Mouse (Mus musculus): Measurements from ENCODE around the gene Os9. TPM values are rescaled to one million over a fixed set of nuclear protein-coding genes. Genes with fewer than 3 reads are reported as not detected.
A peak's percentile ranks its signal among the peaks of the same experiment; 100 is the strongest.
"Not testable (repeated sequence)": the region's sequence is repeated elsewhere in the genome, so short reads cannot be mapped to it uniquely, and the experiment has no call there.

Os9 gene
- 100 to 1,000 TPM; 106 to 112 TPM for total RNA-seq (2021)

- peak; percentile 95 to 99 for DNase-seq (ENCODE audit: low spot score in 2 of 2)
- intact Hi-C loops (cut with DNase I): no loop called here
These were observed at the start of gene Os9 for GRCm38 (mm10) chr10:127121066-127121477. TSS of gene Os9 (minus strand) at chr10:127121131.

DNA sequence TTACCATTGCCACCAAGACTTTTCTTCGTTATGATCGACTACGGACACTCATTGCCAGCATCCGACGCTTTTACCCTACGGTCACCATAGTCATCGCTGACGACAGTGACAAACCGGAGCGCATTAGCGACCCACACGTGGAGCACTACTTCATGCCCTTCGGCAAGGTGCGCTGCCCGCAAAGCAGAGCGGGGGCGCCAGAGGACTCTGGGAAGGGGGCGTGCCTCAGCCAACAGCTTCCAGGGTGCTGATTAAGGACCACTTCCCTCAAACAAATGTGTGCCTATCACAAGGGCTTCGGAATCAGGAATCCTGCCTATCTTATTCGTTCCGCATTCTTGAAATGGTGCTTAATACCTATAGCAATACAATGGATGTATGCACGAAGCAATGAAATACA is 49.1 kb upstream of the Os9 start:
- no peak for DNase-seq (ENCODE audit: low spot score in 2 of 2)
- intact Hi-C loops (cut with DNase I): no loop called here

- DNase-seq (ENCODE audit: low spot score in 2 of 2): no peak
- intact Hi-C loops (cut with DNase I): loop anchor here (5.0 kb wide), 1 partner anchor 90 kb away; the partner anchor contains the start of gene Agap2
These were observed 46.8 kb upstream of the Os9 start for GRCm38 (mm10) chr10:127167614-127168192.

GRCm38 (mm10) chr10:127166771-127167613 is 46.1 kb upstream of the Os9 start:
- DNase-seq (ENCODE audit: low spot score in 2 of 2): no peak
- intact Hi-C loops (cut with DNase I): loop anchor here (5.0 kb wide), 1 partner anchor 90 kb away; the partner anchor contains the start of gene Agap2

DNA sequence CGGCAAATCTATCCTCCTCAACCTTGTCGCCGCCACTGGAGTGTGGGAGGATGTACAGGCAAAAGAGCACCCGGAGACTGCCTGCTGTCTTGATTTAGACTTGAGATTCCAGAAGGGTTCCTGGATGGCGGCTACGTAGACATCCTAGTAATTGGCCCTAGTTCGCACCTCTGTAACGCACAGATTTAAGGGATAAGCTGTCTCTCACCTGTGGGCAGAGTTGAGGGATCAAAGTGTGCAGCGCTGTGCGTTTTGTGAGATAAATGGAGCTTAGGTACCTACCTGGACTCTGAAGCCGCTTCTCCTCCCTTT is 45.4 kb upstream of the Os9 start:
- DNase-seq (ENCODE audit: low spot score in 2 of 2): no peak
- intact Hi-C loops (cut with DNase I): loop anchor here (5.0 kb wide), 1 partner anchor 89 kb away; the partner anchor contains the start of gene Agap2

GRCm38 (mm10) chr10:127165654-127166403 is 44.9 kb upstream of the Os9 start:
- DNase-seq (ENCODE audit: low spot score in 2 of 2): peak; percentile 48 to 63
- intact Hi-C loops (cut with DNase I): loop anchor here (1.0 to 5.0 kb wide), 2 partner anchors 43 to 89 kb away; partner anchors contain the start of gene Agap2

GRCm38 (mm10) chr10:127165354-127165653 is 44.4 kb upstream of the Os9 start:
- no peak for DNase-seq (ENCODE audit: low spot score in 2 of 2)
- intact Hi-C loops (cut with DNase I): loop anchor here (1.0 to 5.0 kb wide), 2 partner anchors 42 to 88 kb away; partner anchors contain the start of gene Agap2

DNA sequence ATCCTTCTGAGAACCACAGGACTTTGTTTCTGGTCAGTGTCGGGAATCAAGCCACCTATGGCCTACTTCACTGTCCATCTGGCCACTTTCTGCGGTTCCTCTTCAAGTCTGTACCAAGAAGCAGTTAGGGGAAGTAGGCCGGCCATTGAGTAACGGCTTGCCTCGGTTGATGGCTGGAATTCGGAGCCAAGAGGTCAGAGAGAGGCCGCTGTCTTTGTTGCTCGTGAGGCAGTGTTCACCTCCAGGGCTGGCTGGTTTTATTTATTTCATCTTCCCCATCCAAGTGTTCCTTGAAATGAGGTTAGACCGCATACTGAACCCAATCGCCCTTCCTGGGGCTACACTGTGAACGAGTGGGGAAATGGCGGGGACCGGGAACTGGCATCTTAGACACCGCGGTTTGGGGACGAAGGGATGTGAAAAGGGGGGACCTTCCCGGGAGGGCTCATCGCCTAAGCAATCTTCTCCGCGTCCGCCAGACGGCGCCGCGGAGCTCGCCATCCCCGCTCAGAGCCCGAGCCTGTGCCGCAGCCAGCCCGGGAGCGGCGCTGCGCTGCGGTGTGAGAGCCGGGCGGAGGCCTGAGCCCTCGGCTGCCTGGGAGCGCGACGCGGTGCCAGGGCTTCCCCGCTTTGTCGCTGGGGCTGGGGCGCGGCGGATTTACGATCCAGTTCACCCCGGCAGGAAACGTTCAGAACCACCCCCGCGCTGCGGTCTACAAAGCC is 43.9 kb upstream of the Os9 start, which contains the start of gene B4galnt1:
TSS of gene B4galnt1 (plus strand) at position 595 of the 723 bp plus-strand sequence.
- peak; percentile 76 to 84 for DNase-seq (ENCODE audit: low spot score in 2 of 2)
- intact Hi-C loops (cut with DNase I): loop anchor here (1.0 to 5.0 kb wide), 2 partner anchors 41 to 87 kb away; partner anchors contain the start of gene Agap2

DNA sequence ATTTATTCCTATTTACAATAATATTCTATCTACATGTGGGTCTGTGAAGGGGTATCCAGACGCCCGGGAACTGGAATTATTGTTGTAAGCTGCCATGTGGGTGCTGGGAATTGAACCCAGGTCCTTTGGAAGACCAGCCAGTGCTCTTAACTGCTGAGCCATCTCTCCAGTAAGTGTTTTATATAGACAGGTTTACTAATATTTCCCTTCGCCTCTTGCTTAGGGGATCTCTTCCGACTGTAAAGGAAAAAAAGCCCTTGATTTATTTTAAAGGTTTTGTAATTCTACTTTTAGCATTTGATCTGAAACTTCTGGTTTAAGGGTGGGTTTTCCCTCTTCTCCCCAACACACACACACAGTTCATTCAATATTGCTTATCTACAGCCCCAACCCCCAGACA is 43.3 kb upstream of the Os9 start:
- DNase-seq (ENCODE audit: low spot score in 2 of 2): no peak
- intact Hi-C loops (cut with DNase I): no loop called here

DNA sequence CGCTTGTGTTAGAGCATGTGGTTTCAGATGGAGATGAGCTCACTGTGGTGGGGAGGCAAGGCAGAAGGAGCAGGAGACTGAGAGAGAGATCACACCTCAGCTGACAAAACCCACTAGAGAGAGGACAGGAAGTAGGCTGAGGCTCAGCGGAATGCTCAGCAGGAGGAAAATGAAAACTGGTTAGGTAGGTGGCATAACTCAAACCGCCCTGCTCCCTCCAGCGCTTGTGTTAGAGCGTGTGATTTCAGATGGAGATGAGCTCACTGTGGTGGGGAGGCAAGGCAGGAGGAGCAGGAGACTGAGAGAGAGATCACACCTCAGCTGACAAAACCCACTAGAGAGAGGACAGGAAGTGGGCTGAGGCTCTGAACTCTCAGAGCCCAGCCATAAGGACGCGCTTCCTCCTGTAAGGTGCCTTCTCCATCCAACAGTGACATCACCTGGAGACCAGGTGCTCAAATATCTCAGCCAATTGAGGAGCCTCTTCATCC is 41.9 kb upstream of the Os9 start:
- intact Hi-C loops (cut with DNase I): not testable (repeated sequence)

GRCm38 (mm10) chr10:127160728-127161127 is 39.8 kb upstream of the Os9 start:
- intact Hi-C loops (cut with DNase I): no loop called here
- DNase-seq (ENCODE audit: low spot score in 2 of 2): no peak

More for the DNA sequence above, 41.9 kb upstream of the Os9 start:
- peak in 1 of 2 experiments; percentile 77 for DNase-seq (ENCODE audit: low spot score in 2 of 2)

- peak; percentile 42 to 80 for DNase-seq (ENCODE audit: low spot score in 2 of 2)
- intact Hi-C loops (cut with DNase I): no loop called here
These were observed 39.1 kb upstream of the Os9 start for GRCm38 (mm10) chr10:127160081-127160480.

- DNase-seq (ENCODE audit: low spot score in 2 of 2): no peak
- intact Hi-C loops (cut with DNase I): no loop called here
These were observed 37.5 kb upstream of the Os9 start for GRCm38 (mm10) chr10:127158471-127158870.

- DNase-seq (ENCODE audit: low spot score in 2 of 2): no peak
- intact Hi-C loops (cut with DNase I): no loop called here
These were observed 35.6 kb upstream of the Os9 start for GRCm38 (mm10) chr10:127156511-127156910.

- DNase-seq (ENCODE audit: low spot score in 2 of 2): no peak
- intact Hi-C loops (cut with DNase I): no loop called here
These were observed 35.2 kb upstream of the Os9 start for GRCm38 (mm10) chr10:127156089-127156488.

DNA sequence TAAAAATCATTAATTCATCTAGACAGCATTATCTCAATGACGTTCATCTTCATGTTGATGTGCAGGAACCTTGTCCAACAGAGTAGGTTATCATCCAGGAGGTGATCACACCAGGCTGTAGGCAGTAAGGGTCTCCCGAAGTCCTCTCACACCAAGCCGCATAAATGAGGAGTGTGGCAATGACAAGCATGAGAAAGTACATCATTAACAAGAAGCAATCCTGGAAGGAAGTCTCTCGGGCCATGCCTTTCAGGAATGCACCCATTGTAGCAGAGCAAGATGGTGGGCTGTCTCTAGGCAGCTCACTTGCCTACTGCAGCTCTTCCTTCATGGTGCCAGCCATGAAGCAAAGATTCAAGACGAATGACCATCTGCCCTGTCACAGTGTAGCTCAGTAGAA is 33.7 kb upstream of the Os9 start:
- intact Hi-C loops (cut with DNase I): no loop called here
- DNase-seq (ENCODE audit: low spot score in 2 of 2): no peak

GRCm38 (mm10) chr10:127154241-127154640 is 33.3 kb upstream of the Os9 start:
- intact Hi-C loops (cut with DNase I): no loop called here
- DNase-seq (ENCODE audit: low spot score in 2 of 2): no peak

GRCm38 (mm10) chr10:127153323-127153722 is 32.4 kb upstream of the Os9 start:
- no peak for DNase-seq (ENCODE audit: low spot score in 2 of 2)
- intact Hi-C loops (cut with DNase I): no loop called here

- DNase-seq (ENCODE audit: low spot score in 2 of 2); intact Hi-C loops (cut with DNase I): not testable (repeated sequence)
These were observed 31.6 kb upstream of the Os9 start for GRCm38 (mm10) chr10:127152556-127152955.
